Mouse (Mus musculus) telencephalon, adult 2 months (tissue): ENCODE results near the gene Fam13c.
A peak's percentile ranks its signal among the peaks of the same experiment; 100 is the strongest.

Source experiments
- DNase-seq: peaks from one replicate; pipeline ENCODE4 v3.0.0-alpha.2; 2011; ENCODE audit warnings: low read depth, low spot score

Fam13c gene

DNA sequence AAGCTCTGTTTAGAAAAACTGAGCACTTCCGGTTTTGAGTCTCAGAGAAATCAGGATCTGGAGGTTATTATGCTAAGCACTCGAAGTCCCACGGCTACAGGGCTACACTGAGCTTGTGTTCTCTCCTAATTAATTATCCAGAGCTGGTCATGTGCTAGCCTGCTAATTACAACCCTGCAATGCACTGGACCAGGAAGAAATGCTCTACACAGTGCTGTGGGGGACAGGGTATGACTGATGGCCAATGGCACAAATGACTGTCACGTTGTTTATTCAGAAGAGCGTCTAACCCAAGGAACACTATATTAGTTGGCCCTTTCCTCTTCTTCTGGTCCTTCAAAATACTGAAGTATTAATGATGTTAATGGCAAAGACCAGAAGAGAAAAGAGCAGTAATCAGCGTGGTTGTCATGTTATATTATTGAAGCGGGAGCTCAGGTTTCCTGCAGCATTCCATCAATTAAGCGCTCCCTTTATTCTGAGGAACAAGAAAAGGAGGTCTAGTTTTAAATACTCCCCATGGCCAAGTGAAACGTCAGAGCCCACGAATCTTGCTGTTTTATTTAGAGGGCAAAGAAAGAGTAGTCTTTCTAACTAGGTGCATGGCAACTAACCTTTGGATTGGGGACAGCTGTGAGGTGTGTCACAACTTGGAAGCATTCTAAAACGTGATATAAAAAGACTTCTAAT is 18.4 kb downstream of the Fam13c start:
- DNase-seq = no peak

DNA sequence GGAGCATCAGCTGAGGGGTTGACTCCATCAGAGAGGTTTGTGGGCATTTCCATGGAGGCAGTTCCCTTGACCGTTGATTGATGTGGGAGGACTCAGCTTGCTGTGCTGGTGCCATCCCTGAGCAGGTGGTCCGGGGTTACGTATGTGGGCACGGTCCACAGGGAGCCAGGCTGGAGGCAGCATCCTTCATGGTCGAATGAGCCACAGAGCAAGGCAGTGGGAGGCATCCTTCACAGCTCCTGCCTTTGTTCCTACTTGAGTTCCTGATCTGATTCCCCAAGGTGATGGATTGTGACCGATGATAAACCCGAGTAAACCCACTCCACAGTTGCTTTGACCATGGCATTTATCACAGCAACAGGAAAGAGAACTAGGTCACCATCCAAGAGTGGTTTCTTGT is 25.4 kb downstream of the Fam13c start:
- no peak for DNase-seq

DNA sequence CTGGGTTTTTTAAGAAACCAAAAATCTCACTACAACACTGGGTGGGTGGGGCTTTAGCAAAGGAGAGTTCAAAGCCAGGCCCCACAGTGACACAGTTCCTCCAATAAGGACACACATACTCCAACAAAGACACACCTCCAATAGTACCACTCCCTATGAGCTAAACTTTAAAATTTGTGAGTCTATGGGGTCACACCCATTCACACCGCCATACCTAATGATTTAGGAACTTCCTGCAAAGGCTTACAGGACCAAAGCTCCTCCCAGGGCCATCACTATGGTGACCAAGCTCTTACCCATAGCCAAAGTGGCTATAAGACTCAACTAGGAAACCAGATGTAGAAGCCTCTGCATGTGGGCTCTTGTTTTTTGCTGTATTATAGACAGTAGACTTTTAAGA is 30.6 kb downstream of the Fam13c start:
- DNase-seq = no peak

DNA sequence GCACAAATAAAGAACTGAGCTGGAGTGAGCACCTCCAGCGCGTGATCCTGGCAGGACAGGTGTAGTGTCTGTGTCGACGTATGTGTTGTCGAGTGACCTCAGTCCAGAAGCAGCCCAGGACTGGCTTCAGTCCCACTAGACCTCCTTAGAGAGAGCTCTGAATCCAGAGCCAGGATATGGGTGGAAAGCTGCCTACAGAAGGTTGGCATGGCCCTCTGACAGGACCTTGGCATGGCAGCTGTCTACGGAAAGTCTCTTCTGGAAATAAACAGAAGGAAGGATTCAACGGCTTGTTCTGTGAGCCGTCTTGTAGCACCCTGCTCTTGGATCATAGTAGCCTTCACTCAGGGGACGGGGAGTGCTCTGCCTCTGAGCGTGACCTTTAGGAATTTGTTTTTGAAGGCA is 37.5 kb downstream of the Fam13c start:
- DNase-seq = no peak

DNA sequence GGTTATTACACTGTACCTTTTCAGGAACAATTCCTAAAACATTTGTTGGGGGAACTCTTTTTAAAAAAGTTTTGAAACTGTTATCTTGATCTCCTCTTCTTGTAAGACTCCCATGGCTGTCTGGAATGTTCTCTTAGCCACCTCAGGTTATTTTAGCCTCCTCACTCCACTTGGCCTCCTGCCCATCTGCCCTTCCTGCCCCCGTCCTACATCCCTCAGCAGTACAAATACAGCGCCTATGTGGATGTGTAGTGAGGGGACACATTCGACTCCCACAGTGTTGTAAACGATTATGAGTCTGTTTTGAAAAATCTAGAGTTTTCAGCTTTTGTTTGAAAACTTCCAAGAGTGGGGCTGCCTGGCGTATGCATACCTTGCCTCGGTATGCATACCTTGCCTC is 43.5 kb downstream of the Fam13c start:
- DNase-seq = no peak

DNA sequence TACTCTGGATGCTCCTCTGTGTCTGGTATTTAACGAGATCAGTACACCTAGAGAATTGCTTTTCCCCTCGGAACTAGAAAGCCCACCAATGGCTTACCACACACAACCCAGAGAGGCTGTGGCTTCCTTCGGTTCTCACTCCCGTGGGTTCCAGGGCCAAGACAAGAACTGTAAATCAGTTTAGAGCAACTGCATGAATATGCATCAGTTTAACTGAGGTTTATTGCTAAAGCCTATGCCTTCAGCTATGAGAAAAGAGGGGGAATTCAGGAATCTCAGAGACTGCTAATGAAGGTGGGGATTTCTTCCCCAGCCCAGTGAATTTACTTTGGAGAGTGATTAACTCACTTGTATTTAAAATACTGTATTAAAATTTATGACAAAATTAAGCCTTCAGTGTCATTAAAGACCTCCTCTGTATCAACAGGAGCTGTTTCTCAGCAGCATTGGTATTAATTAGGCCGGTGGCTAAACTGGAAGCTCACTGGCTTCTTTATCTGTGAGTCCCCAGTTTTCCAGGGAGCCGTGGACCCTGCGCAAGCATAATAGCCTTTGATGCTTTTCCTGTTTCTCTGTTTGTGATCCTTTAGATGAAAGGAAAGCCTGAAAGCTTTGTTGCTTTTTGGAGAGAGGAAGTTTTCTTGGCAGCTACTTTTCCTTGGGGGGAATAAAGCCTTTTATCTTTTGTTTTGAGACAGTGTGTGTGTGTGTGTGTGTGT is 44.4 kb downstream of the Fam13c start:
- DNase-seq = no peak

DNA sequence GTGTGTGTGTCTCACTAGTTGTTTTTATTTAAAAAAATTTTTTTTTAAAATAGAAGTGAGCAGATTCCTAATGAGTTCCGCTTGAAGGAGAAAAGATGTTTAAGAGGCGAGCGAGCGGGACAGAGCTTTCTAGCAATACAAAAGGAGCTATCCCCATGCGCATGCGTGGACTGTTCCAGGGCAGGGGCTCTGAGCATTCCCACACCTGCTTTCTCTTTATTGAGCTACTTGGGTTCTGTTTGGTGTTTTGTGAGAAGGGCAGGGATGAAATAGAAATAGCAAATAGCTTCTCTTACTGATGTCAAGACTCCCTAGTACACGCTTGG is 45.0 kb downstream of the Fam13c start:
- no peak for DNase-seq

DNA sequence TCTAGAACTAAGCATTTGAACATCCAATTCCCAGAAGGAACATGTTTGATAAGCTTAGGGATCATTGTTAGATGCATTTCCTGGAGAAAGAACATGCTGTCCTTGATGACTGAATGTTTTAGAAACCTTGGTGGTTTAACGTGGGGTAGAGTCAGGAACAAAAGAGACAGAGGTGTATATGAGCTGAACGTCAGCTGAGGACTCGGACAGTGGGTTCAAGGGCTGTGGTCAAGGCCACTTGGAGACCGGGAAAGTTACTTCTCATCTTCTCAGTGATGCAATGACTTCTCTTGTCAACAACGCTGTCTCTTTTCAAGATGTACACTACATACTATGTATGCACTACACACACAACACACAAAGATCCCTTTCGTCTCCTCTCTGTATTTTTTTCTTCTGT is 46.4 kb downstream of the Fam13c start:
- DNase-seq = no peak

DNA sequence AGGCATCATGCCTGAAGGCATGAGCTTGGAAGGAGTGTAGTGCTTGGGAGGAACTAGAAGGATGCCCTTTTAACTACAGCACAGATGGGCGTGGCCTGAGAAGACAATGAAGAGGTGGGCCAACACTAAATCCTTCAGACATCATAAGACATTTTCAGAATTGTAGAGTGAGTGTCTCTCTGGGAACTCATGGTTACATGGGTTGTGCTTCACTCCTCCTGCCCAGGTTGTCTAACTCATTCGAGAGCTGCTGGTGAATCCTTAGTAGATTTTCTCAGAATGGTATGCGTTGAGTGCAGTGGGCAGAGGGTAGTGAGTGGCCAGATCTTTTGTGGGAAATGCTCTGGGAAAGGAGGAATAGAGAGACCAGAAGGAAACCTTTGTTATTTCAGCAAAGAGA is 53.6 kb downstream of the Fam13c start:
- DNase-seq = no peak

DNA sequence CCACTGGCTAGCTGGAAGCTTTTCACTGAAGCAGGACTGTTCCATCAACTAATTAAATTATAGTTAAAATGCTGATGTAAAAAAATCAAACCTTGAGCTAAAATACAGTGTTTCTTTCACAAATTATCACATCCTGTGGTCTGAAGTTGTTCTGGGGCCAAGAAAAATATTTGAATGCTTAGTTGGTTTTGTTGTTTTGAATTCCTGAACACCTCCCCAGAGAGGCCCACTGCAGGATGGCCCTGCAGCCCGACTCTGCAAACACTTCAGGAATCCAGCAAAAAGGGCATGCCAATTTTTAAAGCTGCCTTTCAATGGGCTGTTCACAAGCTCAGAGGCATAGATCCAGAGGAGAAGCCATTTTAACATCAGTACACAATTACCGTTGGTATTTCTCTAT is 54.2 kb downstream of the Fam13c start:
- no peak for DNase-seq

DNA sequence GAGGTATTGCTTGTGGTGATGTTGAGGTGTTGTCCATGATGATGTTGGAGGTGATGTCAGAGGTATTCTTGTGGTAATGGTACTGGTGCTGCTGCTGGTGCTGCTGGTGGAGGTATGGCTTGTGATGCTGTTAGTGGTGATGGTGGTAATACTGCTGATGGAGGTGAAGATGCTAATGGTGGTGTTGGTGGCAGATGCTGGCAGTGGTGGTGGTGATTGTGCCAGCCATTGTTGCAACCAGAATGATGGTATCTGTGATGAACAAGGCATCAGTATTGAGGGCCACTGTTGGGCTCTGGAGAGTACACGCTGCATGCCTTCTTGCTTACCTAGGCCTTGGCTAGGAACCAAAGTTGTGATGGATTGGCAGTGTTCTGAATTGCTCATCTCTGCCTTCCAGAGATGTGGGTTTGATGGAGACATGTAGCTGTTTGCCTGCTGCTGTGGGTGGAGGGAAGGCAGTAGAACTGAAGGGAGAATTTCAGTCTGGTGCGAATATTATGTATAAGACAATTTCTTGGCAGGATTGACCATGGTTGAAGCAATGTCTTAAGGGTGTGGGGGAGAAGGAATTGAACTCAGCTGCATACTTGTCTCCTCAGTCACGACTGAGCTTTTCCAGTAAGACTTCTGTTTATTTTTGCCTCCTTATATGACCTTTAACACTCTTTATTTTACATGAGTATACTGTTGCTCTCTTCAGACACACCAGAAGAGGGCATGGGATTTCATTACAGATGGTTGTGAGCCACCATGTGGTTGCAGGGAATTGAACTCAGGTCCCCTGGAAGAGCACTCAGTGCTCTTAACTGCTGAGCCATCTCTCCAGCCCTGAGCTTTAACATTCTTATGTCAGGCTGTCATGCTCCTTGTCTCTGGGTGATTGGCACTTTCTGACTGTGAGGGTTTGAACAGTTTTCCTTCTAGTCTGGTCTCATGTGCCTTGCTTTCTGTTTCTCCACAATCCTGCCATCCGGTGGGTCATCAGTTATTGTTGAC is 55.1 kb downstream of the Fam13c start:
- DNase-seq = peak; percentile 35

DNA sequence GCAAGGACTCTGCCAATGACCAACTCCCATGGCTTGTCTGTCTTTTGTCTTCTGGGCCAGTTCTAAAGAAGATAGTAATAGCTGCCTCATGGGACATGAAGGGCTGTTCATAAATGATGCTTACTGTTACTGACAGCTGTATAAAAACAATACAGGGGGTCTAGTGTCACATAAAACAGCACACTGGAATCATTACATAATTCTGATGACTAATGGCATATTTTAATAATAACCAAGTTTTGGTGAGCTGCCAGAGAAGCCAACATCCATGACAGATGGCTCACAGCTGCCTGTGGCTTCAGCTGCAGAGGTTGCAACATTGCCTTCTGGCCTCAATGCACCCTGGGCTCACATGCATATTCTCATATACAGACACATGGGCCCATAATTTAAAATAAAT is 56.7 kb downstream of the Fam13c start:
- DNase-seq = no peak

DNA sequence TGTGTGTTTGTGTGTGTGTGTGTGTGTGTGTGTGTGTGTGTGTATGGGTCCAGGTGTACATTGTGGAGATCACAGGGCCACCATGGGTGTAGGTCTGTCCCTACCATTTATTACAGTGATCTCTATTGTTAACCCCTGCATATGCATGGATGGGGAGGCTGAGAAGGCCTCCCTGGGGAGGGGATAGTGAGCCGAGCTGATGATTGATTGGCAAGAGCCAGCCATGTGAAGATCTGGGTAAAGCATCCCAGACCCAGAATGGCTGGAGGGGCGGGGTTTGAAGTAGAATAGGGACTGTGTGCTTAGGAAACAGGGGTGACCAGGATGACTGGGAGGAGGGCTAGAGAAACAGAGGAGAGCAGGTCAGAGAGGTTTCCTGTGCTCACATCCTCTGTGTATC is 58.0 kb downstream of the Fam13c start:
- DNase-seq = no peak

DNA sequence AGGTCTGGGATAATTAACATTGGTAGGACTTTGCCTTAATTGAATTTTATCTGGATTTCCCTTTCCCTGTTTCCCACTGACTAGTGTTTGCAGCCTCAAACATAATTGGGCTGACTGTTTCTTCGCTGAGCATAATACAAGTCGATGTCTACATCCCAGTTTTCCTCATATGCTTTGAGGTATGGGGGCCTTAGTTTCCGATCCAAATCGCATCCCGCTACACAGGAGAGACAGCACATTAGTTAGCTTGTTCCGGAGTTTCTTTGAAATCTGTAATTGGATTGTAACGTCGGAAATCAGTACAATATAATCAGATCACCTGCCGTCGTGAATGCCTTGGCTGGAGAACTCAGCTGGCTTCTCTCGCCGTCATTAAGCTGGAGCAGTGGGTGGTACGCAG is 59.0 kb downstream of the Fam13c start:
- DNase-seq = no peak

DNA sequence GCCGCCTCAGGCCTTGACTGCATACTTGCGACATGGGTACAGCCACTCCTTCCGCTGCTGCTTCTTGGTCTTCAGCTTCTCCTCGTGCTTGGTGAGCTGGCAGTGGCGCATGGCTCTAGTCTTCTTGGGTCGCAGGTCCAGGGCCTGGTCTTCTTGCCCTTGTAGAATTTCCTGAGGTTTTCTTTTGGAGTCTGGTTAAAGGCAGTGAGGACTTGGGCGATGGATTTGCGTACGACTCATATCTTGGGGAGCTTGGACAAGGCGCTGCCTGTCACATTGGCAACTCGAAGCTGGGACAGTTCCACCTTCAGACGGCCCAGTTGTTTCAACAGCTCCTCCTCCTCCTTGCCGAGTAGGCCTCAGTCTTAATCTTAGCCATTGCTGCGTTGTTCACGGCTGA is 64.6 kb downstream of the Fam13c start:
- DNase-seq = no peak

DNA sequence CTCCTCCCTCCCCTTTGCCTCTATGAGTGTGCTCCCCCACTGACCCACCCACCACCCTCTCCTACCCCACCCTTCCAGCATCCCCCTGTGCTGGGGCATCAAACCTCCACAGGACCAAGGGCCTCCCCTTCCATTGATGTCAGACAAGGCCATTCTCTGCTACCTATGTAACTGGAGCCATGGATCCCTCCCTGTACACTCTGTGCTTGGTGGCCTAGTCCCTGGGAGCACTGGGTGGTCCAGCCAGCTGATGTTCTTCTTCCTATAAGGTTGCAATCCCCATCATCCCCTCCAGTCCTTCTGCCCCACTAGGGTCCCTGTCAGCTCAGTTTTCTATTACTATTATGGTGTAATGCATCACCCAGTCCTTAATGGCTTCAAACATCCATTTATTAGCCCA is 65.1 kb downstream of the Fam13c start:
- no peak for DNase-seq

DNA sequence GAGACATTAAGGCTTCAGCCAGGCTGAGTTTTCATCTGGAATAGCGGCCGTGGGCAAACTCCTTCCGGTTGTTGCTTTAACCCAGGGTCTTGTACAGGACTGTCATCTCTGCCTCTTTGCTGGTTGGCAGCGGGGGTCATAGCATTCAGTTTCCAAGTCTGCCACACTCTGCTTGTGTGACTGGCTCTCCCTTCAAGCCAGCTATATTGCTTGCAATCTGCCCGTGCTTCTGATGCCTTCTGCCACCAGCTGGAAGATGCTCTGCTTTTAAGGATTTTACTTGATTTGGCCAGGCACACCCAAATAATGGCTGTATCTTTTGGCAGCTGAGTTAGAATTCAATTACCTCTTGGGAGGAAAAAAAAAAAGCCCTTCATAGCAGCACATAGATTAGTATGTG is 65.6 kb downstream of the Fam13c start:
- DNase-seq = no peak

DNA sequence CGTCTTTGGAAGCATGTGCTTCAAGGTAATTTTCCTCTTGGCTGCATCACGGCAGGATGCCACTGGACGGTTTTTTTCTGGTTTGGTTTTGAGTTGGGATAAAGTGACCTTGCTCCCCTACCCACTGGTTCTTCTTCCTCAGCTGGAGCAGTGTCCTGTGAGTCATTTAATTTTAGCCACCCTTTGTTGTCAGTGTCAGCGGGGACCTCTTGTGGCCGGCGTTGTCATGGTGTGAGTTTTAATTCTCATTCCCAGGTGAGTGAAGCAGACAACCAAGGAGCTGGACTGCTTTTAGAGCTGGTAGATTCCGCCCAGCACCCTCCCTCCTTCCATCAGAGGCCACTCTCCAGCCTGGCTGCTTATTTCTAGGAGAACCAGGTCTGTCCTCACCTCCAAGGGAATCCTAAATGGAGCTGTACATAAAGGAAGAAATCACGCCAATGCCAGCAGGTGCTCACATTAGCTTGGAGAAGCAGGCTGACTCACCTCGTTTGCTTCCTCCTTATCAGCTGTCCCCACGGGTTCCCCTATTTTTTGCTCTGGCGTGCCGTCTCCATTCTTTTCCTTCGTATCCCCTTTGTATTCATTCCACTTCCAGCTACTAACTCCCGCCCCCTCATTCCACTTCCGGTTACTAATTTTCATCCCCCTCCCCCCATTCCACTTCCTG is 66.4 kb downstream of the Fam13c start:
- no peak for DNase-seq

DNA sequence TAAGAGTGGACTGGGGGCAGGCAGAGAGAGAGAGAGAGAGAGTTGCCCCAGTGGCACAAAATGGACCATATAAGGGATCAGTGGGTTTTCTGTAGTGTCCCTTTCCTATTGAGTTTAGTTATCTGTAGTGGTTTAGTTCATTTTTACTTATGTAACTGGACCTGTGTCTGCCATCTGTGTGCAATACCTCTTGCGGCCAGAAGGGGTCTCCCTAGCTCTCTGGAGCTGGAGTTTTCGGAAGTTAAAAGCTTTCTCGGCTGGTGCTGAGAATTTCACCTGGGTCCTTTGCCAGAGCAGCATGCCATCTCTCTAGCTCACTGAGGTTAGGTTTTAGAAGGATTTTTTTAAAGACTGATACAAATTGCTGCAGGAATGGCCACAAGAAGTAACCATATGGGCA is 67.6 kb downstream of the Fam13c start:
- no peak for DNase-seq

DNA sequence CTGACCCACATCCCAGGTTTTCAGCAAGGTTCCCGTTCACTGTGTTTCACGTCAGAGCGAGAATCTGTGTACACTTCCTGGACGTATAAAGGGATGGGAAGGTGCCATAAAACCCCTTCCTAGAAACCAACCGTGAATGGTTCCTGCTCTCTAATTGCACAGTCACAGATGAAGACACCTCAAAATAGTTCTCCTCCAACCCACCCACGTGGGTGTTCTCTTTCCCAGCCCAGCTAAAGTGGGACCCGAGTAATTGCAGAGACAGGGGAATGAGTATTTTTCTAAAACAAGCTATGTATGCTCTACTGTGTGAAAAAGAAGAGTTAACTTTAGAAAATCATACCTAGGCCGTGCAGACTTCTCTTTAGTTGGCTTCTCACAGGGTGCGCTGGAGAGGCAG is 74.6 kb downstream of the Fam13c start:
- DNase-seq = no peak

DNA sequence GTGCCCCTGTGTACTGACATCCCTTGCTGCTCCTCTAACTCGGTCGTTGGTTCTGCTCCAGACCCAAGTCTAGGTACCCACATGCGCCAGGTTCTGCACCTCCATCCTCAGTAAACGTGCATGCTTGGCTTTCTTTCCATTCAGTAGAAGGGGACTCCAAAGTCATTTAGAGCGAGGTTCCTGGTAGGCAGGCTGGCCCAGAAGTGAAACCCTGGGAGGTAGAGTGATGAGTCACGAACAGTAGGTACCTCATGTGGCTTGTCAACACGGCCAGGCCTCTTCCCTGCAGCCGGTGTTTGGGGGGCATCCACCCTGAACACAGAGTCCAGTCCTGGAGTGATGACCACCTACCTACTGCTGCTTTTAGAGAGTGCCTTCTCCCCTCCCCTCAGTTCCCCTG is 76.4 kb downstream of the Fam13c start:
- DNase-seq = no peak

DNA sequence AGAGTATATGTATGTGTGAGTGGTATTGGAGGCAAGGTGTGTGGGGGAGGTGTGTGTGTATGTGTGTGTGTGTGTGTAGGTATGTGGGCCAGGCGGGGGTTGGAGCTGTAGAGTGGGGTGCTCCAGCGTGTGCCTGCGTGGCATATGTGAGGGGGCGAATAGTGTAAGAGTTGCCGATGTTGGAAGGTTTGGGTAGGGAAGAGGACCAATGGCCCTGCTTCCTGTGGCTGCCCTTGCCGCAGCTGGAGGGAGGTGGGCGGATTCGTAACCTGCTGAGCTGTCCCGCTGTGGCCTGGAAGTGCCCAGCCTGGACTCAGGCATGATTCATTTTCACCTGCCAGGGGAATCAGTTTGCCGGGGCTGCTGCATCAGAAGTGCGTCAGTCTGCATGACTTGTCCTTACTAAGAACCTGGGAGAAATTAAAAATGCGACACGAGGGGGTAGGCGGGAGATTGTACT is 79.4 kb downstream of the Fam13c start:
- DNase-seq = peak; percentile 54
